Mouse (Mus musculus) MN1 (cell line): ENCODE results near the gene Psat1.

Experiments
- DNase-seq: peaks from one replicate; pipeline ENCODE4 v3.0.0-alpha.2; 2016; ENCODE audit warnings: low spot score

Psat1 gene

GRCm38 (mm10) chr19:15864129-15864528, 83.0 kb downstream of the Psat1 start:
- no peak for DNase-seq

- DNase-seq = no peak
These were observed 91.8 kb downstream of the Psat1 start for GRCm38 (mm10) chr19:15855379-15855778.
